Mouse (Mus musculus): ENCODE results near the gene Lmf2. TPM values are rescaled to one million over a fixed set of nuclear protein-coding genes. Genes with fewer than 3 reads are reported as not detected.

Lmf2 gene
- total RNA-seq, 2 experiments from 2014 or later, result 16.6 to 18.6 TPM

- peak; percentile 74 to 89 for DNase-seq (ENCODE audit: low spot score in 2 of 2)
These were observed 17.7 kb upstream of the Lmf2 start for GRCm38 (mm10) chr15:89373027-89373761.

- no peak for DNase-seq (ENCODE audit: low spot score in 2 of 2)
These were observed 17.1 kb upstream of the Lmf2 start for GRCm38 (mm10) chr15:89372536-89372935.

- DNase-seq (ENCODE audit: low spot score in 2 of 2), result no peak
These were observed 16.6 kb upstream of the Lmf2 start for GRCm38 (mm10) chr15:89372068-89372467.

- DNase-seq (ENCODE audit: low spot score in 2 of 2), result no peak
These were observed 9.7 kb upstream of the Lmf2 start for GRCm38 (mm10) chr15:89365141-89365551.

DNA sequence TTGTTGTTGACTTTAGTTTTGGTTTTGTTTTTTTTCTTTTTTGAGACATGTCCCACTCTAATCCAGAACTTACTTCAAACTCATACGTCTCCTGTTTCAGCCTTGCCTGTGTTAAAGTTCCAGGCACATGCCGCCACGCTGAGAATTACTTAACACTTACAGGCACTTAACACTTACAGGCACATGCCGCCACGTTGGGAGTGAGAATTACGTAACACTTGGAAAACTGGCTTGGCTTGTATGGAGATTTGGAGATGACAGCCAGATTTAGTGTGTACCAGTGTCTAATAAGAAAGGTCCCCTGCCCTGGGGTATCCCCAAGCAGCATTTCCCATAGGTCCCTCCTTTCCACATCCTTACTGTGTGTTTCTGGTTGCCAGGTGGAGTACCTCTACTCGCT, 7.6 kb upstream of the Lmf2 start:
- DNase-seq (ENCODE audit: low spot score in 2 of 2), result no peak

GRCm38 (mm10) chr15:89358784-89359183, 3.3 kb upstream of the Lmf2 start:
- DNase-seq (ENCODE audit: low spot score in 2 of 2), result no peak

DNA sequence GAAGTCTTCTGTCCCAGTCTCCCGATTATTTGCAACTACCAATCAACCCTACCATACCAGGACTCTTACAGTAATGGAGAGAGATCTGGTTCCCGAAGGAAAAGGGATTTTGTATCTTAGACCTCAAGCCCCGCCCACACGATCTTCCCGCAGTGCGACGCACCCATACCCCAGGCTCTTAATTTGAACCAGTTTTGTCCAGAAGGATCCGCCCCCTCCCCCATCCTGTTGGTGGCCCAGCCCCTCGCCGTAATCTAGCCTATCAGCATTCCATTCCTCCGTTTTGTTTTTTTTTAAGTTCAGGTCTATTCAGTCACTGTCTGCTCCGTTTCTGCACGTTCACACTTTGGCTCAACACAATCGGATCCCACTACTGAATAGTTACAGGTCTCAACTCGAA, 913 bp upstream of the Lmf2 start:
- peak in 1 of 2 experiments; percentile 65 for DNase-seq (ENCODE audit: low spot score in 2 of 2)

DNA sequence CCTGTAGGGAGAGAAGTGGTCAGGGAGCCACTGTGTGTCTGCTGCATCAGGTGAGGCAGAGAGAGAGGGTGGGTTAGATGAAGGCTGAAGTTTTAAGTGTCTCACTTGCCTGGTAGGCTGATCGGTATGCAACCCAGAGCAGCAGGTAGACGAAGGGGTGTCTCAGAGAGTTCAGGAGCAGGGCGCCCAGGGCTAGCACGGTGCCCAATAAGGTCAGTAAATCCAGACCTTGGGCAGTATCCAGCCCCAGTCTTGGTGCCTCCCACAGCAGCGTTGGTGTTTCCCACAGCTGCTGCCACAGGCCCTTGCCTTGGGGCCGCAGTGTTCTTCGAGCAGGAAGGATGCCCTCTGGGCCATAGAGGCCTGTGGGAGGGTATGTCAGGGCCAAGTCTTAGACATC, 1.0 kb downstream of the Lmf2 start:
- no peak for DNase-seq (ENCODE audit: low spot score in 2 of 2)

GRCm38 (mm10) chr15:89353837-89354236, 1.6 kb downstream of the Lmf2 start:
- DNase-seq (ENCODE audit: low spot score in 2 of 2), result no peak

DNA sequence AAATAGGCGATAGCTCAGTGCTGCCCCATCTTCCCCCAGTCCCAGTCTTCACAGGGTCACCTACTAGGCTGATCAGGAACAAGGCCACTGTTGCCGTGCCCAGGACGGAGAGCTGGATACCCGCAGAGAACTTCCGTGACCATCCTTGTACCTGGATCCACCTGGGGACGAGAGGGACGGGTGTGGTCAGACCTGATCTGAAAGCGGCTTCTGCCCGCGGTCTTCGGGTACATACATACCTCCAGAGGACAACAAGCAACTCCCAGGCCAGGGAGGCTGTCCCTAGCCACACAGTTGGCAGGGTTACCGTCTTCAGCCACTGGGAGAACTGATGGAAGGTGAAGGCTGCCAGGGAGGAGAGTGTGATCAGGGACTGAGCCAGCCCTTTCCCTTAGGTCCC, 2.7 kb downstream of the Lmf2 start:
- no peak for DNase-seq (ENCODE audit: low spot score in 2 of 2)

- DNase-seq (ENCODE audit: low spot score in 2 of 2), result no peak
These were observed 3.4 kb downstream of the Lmf2 start for GRCm38 (mm10) chr15:89352054-89352453.

DNA sequence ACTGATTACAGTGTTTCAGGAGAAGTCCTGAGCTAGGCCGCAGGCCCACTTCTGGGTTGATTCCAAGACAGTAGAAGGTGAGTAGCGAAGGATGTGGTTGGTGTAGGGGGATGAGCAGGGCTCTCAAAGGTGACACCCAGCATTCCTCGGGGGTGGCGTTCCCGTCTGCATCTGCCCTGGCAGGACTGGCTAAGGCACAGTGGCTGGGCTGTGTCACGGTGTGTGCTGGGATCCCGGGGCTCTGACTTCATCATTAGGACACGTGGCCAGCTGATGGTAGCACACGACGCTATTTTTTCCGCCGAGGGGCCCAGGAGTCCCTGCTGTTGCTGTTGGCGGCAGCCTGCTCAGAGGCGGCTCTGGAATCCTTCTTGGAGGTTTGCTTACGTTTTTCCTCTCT, 4.2 kb downstream of the Lmf2 start:
- DNase-seq (ENCODE audit: low spot score in 2 of 2), result no peak

DNA sequence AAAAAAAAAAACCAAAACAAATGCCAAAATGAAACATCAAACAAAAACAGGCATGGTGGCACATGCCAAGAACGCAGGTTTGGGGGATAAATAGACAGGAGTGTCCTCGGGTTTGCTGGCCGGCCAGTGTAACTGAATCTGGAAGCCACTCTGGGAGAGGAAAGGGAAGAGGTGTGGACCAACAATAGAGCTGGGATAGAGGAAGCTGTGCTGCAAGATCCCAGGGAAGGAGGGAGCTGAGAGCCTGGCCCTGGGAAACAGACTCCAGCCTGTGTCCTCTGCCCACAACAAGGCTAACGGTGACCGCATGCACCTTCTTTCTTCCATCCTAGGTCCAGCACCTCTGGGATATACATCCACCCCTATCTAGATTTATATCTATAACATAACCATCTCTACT, 5.0 kb downstream of the Lmf2 start:
- DNase-seq (ENCODE audit: low spot score in 2 of 2), result no peak

DNA sequence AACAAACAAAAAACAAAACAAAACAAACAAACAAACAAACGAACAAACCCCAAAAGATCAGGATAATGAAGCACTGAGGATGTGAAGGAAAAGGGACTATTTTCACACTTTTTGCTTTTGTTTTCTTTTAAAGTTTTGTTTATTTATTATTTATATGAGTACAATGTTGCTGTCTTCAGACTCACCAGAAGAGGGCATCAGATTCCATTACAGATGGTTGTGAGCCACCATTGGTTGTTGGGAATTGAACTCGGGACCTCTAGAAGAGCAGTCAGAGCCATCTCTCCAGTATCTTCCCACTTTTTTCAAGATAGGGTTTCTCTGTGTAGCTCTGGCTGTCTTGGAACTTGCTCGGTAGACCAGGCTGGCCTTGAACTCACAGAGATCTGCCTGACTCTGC, 12.1 kb downstream of the Lmf2 start:
- no peak for DNase-seq (ENCODE audit: low spot score in 2 of 2)

GRCm38 (mm10) chr15:89341678-89342077, 13.8 kb downstream of the Lmf2 start:
- no peak for DNase-seq (ENCODE audit: low spot score in 2 of 2)

- DNase-seq (ENCODE audit: low spot score in 2 of 2), result no peak
These were observed 15.3 kb downstream of the Lmf2 start for GRCm38 (mm10) chr15:89340136-89340535.

GRCm38 (mm10) chr15:89339696-89340095, 15.8 kb downstream of the Lmf2 start:
- no peak for DNase-seq (ENCODE audit: low spot score in 2 of 2)

DNA sequence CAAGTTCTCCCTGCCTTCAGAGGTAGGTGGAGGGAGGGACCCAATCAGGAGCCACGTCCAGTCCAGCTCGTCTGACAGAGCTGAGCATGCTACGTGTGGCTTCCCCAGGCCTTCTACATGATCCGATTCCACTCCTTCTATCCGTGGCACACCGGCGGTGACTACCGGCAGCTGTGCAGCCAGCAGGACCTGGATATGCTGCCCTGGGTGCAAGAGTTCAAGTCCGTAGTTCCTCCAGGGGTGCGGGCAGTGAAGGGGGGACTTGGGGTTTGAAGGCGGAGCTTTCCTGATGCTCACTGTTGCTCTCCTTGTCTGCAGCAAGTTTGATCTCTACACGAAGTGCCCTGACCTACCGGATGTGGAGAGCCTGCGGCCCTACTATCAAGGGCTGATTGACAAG, 19.0 kb downstream of the Lmf2 start:
- DNase-seq (ENCODE audit: low spot score in 2 of 2), result no peak

- no peak for DNase-seq (ENCODE audit: low spot score in 2 of 2)
These were observed 20.5 kb downstream of the Lmf2 start for GRCm38 (mm10) chr15:89334774-89335537.

DNA sequence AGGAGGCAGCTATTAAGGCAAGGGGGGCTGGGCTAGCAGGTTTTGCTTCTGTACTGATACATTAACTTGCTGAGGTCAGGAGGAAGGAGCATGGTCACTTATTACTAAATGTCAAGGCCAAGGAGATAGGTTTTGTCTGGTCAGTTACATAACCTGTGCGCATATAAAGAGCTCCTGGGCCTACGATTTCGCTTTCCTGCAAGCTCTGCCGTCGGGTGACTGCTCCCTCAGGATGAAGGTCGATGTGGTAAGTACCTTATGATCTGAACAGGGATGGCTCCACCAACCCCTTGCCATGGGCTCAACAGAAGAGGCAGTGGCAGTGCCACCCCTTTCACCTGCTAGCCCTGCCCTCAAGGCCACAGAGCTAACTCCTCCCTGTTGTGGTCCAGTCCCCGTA, 21.2 kb downstream of the Lmf2 start, which contains the start of gene Miox:
TSS of gene Miox (plus strand) at position 128 of the 400 bp plus-strand sequence.
- no peak for DNase-seq (ENCODE audit: low spot score in 2 of 2)

- DNase-seq (ENCODE audit: low spot score in 2 of 2), result no peak
These were observed 29.0 kb downstream of the Lmf2 start for GRCm38 (mm10) chr15:89326441-89326840.

DNA sequence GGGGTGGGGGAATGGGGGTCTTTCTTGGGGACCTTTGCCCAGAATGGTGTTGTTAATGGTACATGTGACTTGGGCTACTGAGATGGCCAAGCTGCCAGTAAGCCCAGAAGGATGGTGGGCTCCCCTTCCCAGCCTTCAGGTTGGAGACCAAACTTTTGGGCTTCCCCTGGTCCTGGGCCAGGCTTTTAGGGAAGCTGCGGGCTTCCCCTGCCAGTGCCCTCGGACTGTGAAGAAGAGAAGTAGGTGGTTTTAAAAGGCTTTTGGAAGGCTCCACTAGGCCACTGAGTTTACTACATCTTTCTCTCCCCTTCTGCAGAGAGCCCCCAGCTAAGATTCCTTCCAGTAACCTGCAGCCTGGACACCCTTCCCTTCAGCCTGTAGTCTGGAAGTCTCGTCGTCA, 31.8 kb downstream of the Lmf2 start:
- no peak for DNase-seq (ENCODE audit: low spot score in 2 of 2)

Measured in layer of hippocampus, adult 18-20 months (tissue).